Mouse (Mus musculus): ENCODE measurements around the gene Cotl1. TPM values are rescaled to one million over a fixed set of nuclear protein-coding genes. Genes with fewer than 3 reads are reported as not detected.

Cotl1 gene
- polyA plus RNA-seq, 1 experiment from 2014 or later = 458 TPM

GRCm38 (mm10) chr8:119836831-119837230 lies 3.5 kb downstream of the Cotl1 start:
- Histone ChIP-seq H3K27me3 (ENCODE audit: control insufficient read depth, insufficient read depth, low read length) (no peaks in the 10 kb centered on the region), H3K36me3 (ENCODE audit: control insufficient read depth, insufficient read depth, low read length) (no peaks in the 10 kb centered on the region), H3K27ac (ENCODE audit: low read depth, low read length) (no peak overlapping the region), H3K4me3 (ENCODE audit: low read depth, low read length) (no peak overlapping the region), H3K9ac (ENCODE audit: low read depth, low read length) (no peak overlapping the region), H3K4me1 (replicated peaks; ENCODE audit: control insufficient read depth, insufficient read depth, low read length) (peaks cover 24% of the 10 kb centered on the region), H3K4me2 (replicated peaks; ENCODE audit: low read depth, low read length) (no peak overlapping the region), H3K9me3 (ENCODE audit: control insufficient read depth, low read length) (no peaks in the 10 kb centered on the region)
- ATAC-seq (ENCODE audit: low FRiP score) (no peak), DNase-seq (ENCODE audit: low spot score) (no peak)
- WGBS = 83% methylated on average over 4 of the region's 4 CpGs

GRCm38 (mm10) chr8:119835270-119835669 lies 5.1 kb downstream of the Cotl1 start:
- Histone ChIP-seq H3K27ac (ENCODE audit: low read depth, low read length) (no peak overlapping the region), H3K4me3 (ENCODE audit: low read depth, low read length) (no peak overlapping the region), H3K9me3 (ENCODE audit: control insufficient read depth, low read length) (no peaks in the 10 kb centered on the region), H3K4me1 (replicated peaks; ENCODE audit: control insufficient read depth, insufficient read depth, low read length) (peaks cover 35% of the 10 kb centered on the region), H3K4me2 (replicated peaks; ENCODE audit: low read depth, low read length) (no peak overlapping the region), H3K9ac (ENCODE audit: low read depth, low read length) (no peak overlapping the region), H3K36me3 (ENCODE audit: control insufficient read depth, insufficient read depth, low read length) (no peaks in the 10 kb centered on the region), H3K27me3 (ENCODE audit: control insufficient read depth, insufficient read depth, low read length) (no peaks in the 10 kb centered on the region)
- DNase-seq (ENCODE audit: low spot score) (no peak), ATAC-seq (ENCODE audit: low FRiP score) (no peak)
- whole genome bisulfite sequencing = 91% methylated on average over 5 of the region's 5 CpGs

- H3K9me3 ChIP-seq (ENCODE audit: control insufficient read depth, low read length) = no peaks in the 10 kb centered on the region
- no peak overlapping the region for H3K4me2 ChIP-seq (replicated peaks; ENCODE audit: low read depth, low read length)
- H3K4me1 ChIP-seq (replicated peaks; ENCODE audit: control insufficient read depth, insufficient read depth, low read length) = peaks cover 41% of the 10 kb centered on the region
- H3K4me3 ChIP-seq (ENCODE audit: low read depth, low read length) = no peak overlapping the region
- WGBS = 77% methylated on average over 6 of the region's 6 CpGs
- no peak overlapping the region for H3K27ac ChIP-seq (ENCODE audit: low read depth, low read length)
- no peaks in the 10 kb centered on the region for H3K27me3 ChIP-seq (ENCODE audit: control insufficient read depth, insufficient read depth, low read length)
- H3K36me3 ChIP-seq (ENCODE audit: control insufficient read depth, insufficient read depth, low read length) = no peaks in the 10 kb centered on the region
- H3K9ac ChIP-seq (ENCODE audit: low read depth, low read length) = no peak overlapping the region
- ATAC-seq (ENCODE audit: low FRiP score) = no peak
- DNase-seq (ENCODE audit: low spot score) = no peak
Measured at GRCm38 (mm10) chr8:119834676-119835075, 5.7 kb downstream of the Cotl1 start.

GRCm38 (mm10) chr8:119832931-119833330 lies 7.4 kb downstream of the Cotl1 start:
- Histone ChIP-seq H3K4me3 (ENCODE audit: low read depth, low read length) (no peak overlapping the region), H3K4me2 (replicated peaks; ENCODE audit: low read depth, low read length) (0 out of 2 replicates have a peak overlapping the region, but pooled peaks have one; percentile 8), H3K9ac (ENCODE audit: low read depth, low read length) (peak overlapping the region; percentile 28; the same call in 1 of the 2 replicates), H3K36me3 (ENCODE audit: control insufficient read depth, insufficient read depth, low read length) (no peaks in the 10 kb centered on the region), H3K27me3 (ENCODE audit: control insufficient read depth, insufficient read depth, low read length) (no peaks in the 10 kb centered on the region), H3K27ac (ENCODE audit: low read depth, low read length) (peak overlapping the region; percentile 77), H3K4me1 (replicated peaks; ENCODE audit: control insufficient read depth, insufficient read depth, low read length) (peaks cover 48% of the 10 kb centered on the region), H3K9me3 (ENCODE audit: control insufficient read depth, low read length) (no peaks in the 10 kb centered on the region)
- ATAC-seq (ENCODE audit: low FRiP score) (no peak), DNase-seq (ENCODE audit: low spot score) (no peak)
- WGBS = 3% methylated on average over 5 of the region's 5 CpGs

- Histone ChIP-seq H3K4me2 (replicated peaks; ENCODE audit: low read depth, low read length) (no peak overlapping the region; the same call in 1 of the 2 replicates), H3K27ac (ENCODE audit: low read depth, low read length) (peak overlapping the region; percentile 77), H3K36me3 (ENCODE audit: control insufficient read depth, insufficient read depth, low read length) (no peaks in the 10 kb centered on the region), H3K27me3 (ENCODE audit: control insufficient read depth, insufficient read depth, low read length) (no peaks in the 10 kb centered on the region), H3K4me3 (ENCODE audit: low read depth, low read length) (no peak overlapping the region), H3K9ac (ENCODE audit: low read depth, low read length) (peak overlapping the region; percentile 27; the same call in 1 of the 2 replicates), H3K9me3 (ENCODE audit: control insufficient read depth, low read length) (no peaks in the 10 kb centered on the region), H3K4me1 (replicated peaks; ENCODE audit: control insufficient read depth, insufficient read depth, low read length) (peaks cover 49% of the 10 kb centered on the region)
- DNase-seq (ENCODE audit: low spot score) (no peak), ATAC-seq (ENCODE audit: low FRiP score) (peak; percentile 10; the same call in 1 of the 2 replicates)
- WGBS = 73% methylated on average over 7 of the region's 7 CpGs
Measured at GRCm38 (mm10) chr8:119832101-119832617, 8.2 kb downstream of the Cotl1 start.

- 0 out of 2 replicates have a peak overlapping the region, but pooled peaks have one; percentile 27 for H3K9ac ChIP-seq (ENCODE audit: low read depth, low read length)
- H3K4me3 ChIP-seq (ENCODE audit: low read depth, low read length) = no peak overlapping the region
- H3K27me3 ChIP-seq (ENCODE audit: control insufficient read depth, insufficient read depth, low read length) = no peaks in the 10 kb centered on the region
- H3K9me3 ChIP-seq (ENCODE audit: control insufficient read depth, low read length) = no peaks in the 10 kb centered on the region
- peaks cover 49% of the 10 kb centered on the region for H3K4me1 ChIP-seq (replicated peaks; ENCODE audit: control insufficient read depth, insufficient read depth, low read length)
- H3K27ac ChIP-seq (ENCODE audit: low read depth, low read length) = peak overlapping the region; percentile 77
- ATAC-seq (ENCODE audit: low FRiP score) = peak; percentile 58
- WGBS = 39% methylated on average over 20 of the region's 20 CpGs
- peak; percentile 70 for DNase-seq (ENCODE audit: low spot score)
- no peak overlapping the region; the same call in 1 of the 2 replicates for H3K4me2 ChIP-seq (replicated peaks; ENCODE audit: low read depth, low read length)
- H3K36me3 ChIP-seq (ENCODE audit: control insufficient read depth, insufficient read depth, low read length) = no peaks in the 10 kb centered on the region
Measured at GRCm38 (mm10) chr8:119831336-119831995, 8.9 kb downstream of the Cotl1 start.

GRCm38 (mm10) chr8:119830589-119830988 lies 9.8 kb downstream of the Cotl1 start:
- no peak overlapping the region for H3K4me3 ChIP-seq (ENCODE audit: low read depth, low read length)
- no peak overlapping the region for H3K9ac ChIP-seq (ENCODE audit: low read depth, low read length)
- DNase-seq (ENCODE audit: low spot score) (no peak), ATAC-seq (ENCODE audit: low FRiP score) (no peak)
- peaks cover 49% of the 10 kb centered on the region for H3K4me1 ChIP-seq (replicated peaks; ENCODE audit: control insufficient read depth, insufficient read depth, low read length)
- H3K4me2 ChIP-seq (replicated peaks; ENCODE audit: low read depth, low read length) = peak overlapping the region; percentile 14; the same call in 1 of the 2 replicates
- H3K9me3 ChIP-seq (ENCODE audit: control insufficient read depth, low read length) = no peaks in the 10 kb centered on the region
- 63% methylated on average over 7 of the region's 7 CpGs for WGBS
- peak overlapping the region; percentile 77; the same call in 1 of the 2 replicates for H3K27ac ChIP-seq (ENCODE audit: low read depth, low read length)
- H3K36me3 ChIP-seq (ENCODE audit: control insufficient read depth, insufficient read depth, low read length) = no peaks in the 10 kb centered on the region
- no peaks in the 10 kb centered on the region for H3K27me3 ChIP-seq (ENCODE audit: control insufficient read depth, insufficient read depth, low read length)

GRCm38 (mm10) chr8:119829870-119830580 lies 10.3 kb downstream of the Cotl1 start:
- Histone ChIP-seq H3K4me2 (replicated peaks; ENCODE audit: low read depth, low read length) (peak overlapping the region; percentile 14; the same call in 1 of the 2 replicates), H3K27ac (ENCODE audit: low read depth, low read length) (peak overlapping the region; percentile 36; the same call in 1 of the 2 replicates), H3K4me1 (replicated peaks; ENCODE audit: control insufficient read depth, insufficient read depth, low read length) (peaks cover 49% of the 10 kb centered on the region), H3K36me3 (ENCODE audit: control insufficient read depth, insufficient read depth, low read length) (no peaks in the 10 kb centered on the region), H3K4me3 (ENCODE audit: low read depth, low read length) (no peak overlapping the region), H3K9me3 (ENCODE audit: control insufficient read depth, low read length) (no peaks in the 10 kb centered on the region), H3K9ac (ENCODE audit: low read depth, low read length) (no peak overlapping the region), H3K27me3 (ENCODE audit: control insufficient read depth, insufficient read depth, low read length) (no peaks in the 10 kb centered on the region)
- 37% methylated on average over 16 of the region's 16 CpGs for WGBS
- DNase-seq (ENCODE audit: low spot score) = peak; percentile 63
- peak; percentile 44; the same call in 1 of the 2 replicates for ATAC-seq (ENCODE audit: low FRiP score)
